Mouse (Mus musculus): ENCODE measurements around the gene Bcl6. TPM values are rescaled to one million over a fixed set of nuclear protein-coding genes. Genes with fewer than 3 reads are reported as not detected.

Gene Bcl6
- polyA plus RNA-seq, 1 experiment, result 20.3 TPM

GRCm38 (mm10) chr16:24005928-24006327 is 17.3 kb upstream of the Bcl6 start:
- Histone ChIP-seq H3K4me3 (ENCODE audit: insufficient read depth, low read depth, low read length) (no peak overlapping the region), H3K4me1 (ENCODE audit: control insufficient read depth, insufficient read depth, insufficient read length, low read length) (no peaks in the 10 kb centered on the region), H3K27ac (replicated peaks; ENCODE audit: low read depth, low read length) (no peak overlapping the region)

DNA sequence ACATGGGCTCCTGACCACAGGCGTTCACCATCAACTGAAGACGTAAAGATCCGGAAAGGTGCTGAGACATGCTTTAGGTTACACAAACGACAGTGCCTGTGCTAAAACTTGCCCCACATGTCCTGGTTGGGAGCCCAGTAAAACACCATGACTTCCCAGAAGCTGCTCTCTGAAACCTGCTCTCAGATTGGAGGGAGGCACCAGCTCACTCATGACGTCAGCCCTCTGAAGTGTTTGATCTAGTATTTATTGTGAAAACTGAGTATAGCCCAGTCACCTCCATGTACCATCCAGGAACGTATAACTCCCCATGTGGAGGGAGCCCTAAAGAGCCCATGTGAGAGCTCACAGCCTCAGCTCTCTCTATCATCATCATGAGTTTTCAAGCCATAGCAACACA is 9.3 kb upstream of the Bcl6 start:
- H3K27ac ChIP-seq (replicated peaks; ENCODE audit: low read depth, low read length), result no peak overlapping the region
- no peak overlapping the region for H3K4me3 ChIP-seq (ENCODE audit: insufficient read depth, low read depth, low read length)
- peaks cover 5% of the 10 kb centered on the region; the same call in 1 of the 2 replicates for H3K4me1 ChIP-seq (ENCODE audit: control insufficient read depth, insufficient read depth, insufficient read length, low read length)

DNA sequence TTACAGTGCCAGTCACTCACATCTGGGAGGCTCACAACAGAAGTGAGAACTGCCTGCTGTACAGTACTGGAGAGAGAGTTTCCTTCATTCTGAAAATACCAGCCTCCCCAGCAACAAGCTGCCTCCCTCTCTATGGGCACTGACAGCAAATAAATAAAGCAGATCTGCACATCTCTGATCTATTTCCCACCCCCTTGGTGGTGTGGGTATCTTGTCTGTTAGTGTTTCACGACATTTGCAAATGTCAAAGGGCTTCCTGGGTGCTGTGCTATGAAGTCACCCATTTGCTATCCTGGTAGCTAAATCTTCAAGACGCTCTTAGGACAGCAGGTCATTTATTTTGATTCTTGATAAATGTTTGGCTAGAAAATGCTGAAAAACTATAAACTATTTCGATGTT is 8.6 kb upstream of the Bcl6 start:
- Histone ChIP-seq H3K4me3 (ENCODE audit: insufficient read depth, low read depth, low read length) (no peak overlapping the region), H3K4me1 (ENCODE audit: control insufficient read depth, insufficient read depth, insufficient read length, low read length) (peaks cover 6% of the 10 kb centered on the region; the same call in 1 of the 2 replicates), H3K27ac (replicated peaks; ENCODE audit: low read depth, low read length) (no peak overlapping the region)

DNA sequence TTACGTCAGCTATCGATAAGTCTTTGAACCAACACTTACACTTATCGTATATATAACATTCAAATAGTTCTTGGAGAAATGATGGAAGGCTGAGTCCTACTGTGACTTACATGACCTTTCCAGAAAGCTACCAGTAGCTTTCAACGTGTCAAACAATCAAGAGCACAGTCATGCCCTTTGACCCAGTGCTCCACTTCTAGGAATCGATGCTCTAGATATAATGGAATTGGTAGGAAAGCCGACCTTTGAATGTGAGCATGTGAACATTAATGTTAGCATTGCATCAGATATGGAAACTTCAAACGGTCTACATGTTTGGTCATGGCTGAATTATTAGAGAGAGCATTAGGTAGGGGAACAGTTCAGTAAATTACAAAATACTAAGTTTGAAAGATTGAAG is 7.7 kb upstream of the Bcl6 start:
- Histone ChIP-seq H3K4me1 (ENCODE audit: control insufficient read depth, insufficient read depth, insufficient read length, low read length) (peaks cover 9% of the 10 kb centered on the region; the same call in 1 of the 2 replicates), H3K27ac (replicated peaks; ENCODE audit: low read depth, low read length) (no peak overlapping the region), H3K4me3 (ENCODE audit: insufficient read depth, low read depth, low read length) (no peak overlapping the region)

DNA sequence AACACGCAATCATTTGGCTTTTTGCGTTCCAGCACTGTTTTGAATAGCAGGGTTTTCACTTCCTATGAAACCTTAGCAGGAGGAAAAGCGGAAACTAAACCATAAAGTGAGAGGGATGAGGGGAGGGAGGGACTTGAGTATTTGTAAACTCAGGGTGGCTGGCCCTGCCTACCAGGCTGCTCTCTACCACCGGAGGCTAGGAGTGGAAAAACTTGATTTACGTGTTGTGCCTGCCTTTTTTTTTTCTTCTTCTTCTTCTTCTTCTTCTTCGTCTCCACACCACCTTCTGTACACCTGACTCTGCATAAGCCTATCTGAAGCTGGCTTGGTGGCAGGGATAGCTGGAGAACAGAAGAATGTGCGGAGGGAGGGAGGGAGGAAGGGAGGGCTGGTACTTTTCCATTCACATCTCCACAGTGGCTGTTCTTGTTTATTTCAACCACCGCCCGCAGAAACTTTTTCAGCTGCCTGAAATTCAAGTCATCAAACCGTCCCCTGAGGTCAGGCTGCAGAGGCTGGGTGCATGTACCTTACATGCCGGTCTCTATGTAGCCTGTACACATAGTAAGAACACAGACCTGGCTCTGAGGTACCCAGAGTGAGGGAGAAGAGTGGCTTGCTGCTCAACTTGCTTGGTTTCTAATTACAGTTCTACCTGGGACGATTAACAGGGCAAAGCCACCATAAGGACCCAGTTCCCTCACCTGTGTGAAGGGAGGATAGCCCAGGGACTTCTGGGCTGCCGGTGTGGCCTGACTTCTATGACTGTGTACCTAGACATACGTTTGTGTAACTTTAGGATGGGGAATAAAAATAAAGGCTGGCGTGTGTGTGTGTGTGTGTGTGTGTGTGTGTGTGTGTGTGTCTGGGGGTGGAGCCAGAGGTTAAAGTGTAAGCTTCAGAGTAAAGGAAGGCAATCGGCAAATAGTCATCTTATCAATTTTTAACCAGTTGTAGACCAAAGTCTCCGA is 5.0 kb upstream of the Bcl6 start:
- Histone ChIP-seq H3K4me1 (ENCODE audit: control insufficient read depth, insufficient read depth, insufficient read length, low read length) (peaks cover 9% of the 10 kb centered on the region; the same call in 1 of the 2 replicates), H3K27ac (replicated peaks; ENCODE audit: low read depth, low read length) (peak overlapping the region; percentile 43), H3K4me3 (ENCODE audit: insufficient read depth, low read depth, low read length) (0 out of 2 replicates have a peak overlapping the region, but pooled peaks have one; percentile 3)

DNA sequence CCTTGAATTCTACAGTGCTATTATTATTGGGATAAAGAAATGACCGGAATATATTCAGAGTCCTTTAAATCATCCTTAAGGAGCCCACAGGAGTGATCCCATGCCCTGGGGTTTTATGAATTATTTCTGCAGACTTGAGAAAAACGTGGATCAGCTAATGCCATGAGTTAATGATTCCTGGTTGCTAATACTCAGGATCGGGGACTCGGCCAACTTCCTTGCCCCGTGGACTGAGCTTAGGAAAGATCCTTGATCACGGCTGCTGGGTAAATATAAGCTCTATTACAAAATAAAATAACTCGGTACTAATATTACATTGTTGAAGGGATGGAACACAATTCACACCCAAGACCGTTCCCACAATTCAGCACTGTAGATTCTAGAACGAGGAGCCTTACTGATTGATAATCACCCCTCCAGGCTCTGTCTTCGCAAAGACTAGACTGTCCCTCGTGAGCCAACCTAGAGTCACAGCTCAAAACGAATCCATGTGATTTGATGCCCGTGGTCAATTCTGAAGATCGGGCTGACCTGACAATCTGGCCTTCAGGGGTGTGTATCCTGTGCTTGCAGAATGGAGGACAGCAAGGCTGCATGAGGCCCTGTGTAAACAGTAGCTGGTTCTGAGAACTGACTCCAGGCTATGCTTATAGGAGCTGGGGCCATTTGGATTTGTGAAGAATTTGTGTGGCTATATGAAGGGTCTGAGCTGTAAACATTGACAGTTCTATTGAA is 3.4 kb upstream of the Bcl6 start:
- Histone ChIP-seq H3K4me1 (ENCODE audit: control insufficient read depth, insufficient read depth, insufficient read length, low read length) (peaks cover 9% of the 10 kb centered on the region; the same call in 1 of the 2 replicates), H3K27ac (replicated peaks; ENCODE audit: low read depth, low read length) (peak overlapping the region; percentile 30; the same call in 1 of the 2 replicates), H3K4me3 (ENCODE audit: insufficient read depth, low read depth, low read length) (no peak overlapping the region)

DNA sequence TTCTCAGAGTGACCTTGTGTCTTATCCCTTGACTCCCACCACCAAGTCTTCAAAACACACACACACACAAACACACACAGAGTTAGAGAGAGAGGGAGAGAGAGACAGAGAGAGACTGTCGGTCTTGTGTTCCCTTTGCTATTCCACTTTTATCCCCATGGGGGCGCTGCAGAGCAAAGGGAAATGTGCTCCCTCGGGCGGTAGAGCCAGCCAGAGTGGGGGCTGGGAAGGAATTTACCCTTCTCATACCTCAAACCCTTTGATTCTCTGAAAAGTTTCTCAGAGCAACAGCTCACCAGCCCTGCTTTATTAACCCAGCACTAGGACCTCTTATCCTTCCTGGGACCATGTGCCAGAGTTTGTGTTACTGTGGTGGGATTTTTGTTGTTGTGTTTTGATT is 2.5 kb upstream of the Bcl6 start:
- Histone ChIP-seq H3K27ac (replicated peaks; ENCODE audit: low read depth, low read length) (peak overlapping the region; percentile 78), H3K4me3 (ENCODE audit: insufficient read depth, low read depth, low read length) (no peak overlapping the region)

DNA sequence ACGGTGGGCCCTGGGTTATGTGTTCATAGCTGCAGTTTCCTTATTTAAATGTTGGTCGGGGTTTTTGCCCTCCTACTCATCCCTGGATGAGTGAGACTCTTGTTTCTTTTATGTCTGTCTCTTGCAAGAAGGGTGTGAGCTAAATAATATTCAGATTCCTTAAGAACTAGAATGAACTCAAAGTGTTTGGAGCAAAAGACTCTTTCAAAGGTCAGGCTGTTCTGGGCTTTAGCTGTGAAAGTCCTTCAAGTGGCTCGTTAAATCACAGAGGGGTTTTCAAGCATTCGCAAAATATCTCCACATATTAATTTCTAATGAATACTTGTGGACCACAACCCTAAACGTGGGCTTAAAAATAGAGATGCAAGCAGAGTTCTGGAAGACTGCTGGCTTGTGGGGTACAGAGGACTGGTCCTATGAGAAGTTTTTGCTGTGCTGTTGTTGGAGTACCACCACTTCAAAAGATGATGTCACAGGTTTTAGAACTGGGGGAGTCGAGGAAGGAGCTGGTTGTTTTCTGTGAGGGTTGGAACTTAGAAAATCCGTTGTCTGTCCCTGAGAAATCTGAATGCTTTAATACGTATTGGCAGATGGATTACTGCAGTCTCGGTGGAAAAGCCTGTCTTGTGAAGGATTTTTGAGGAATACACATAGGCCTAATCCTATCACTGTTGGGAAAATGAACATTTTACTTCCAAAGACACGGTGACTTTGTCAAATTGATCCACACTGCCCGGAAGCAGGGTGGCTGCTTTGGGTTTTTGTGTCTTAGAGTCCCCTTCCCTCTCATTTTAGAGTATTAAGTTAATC is 1.7 kb upstream of the Bcl6 start:
- peaks cover 9% of the 10 kb centered on the region; the same call in 1 of the 2 replicates for H3K4me1 ChIP-seq (ENCODE audit: control insufficient read depth, insufficient read depth, insufficient read length, low read length)
- H3K27ac ChIP-seq (replicated peaks; ENCODE audit: low read depth, low read length), result peak overlapping the region; percentile 99
- peak overlapping the region; percentile 84 for H3K4me3 ChIP-seq (ENCODE audit: insufficient read depth, low read depth, low read length)

More for the DNA sequence above, 2.5 kb upstream of the Bcl6 start:
- H3K4me1 ChIP-seq (ENCODE audit: control insufficient read depth, insufficient read depth, insufficient read length, low read length), result peaks cover 9% of the 10 kb centered on the region; the same call in 1 of the 2 replicates

DNA sequence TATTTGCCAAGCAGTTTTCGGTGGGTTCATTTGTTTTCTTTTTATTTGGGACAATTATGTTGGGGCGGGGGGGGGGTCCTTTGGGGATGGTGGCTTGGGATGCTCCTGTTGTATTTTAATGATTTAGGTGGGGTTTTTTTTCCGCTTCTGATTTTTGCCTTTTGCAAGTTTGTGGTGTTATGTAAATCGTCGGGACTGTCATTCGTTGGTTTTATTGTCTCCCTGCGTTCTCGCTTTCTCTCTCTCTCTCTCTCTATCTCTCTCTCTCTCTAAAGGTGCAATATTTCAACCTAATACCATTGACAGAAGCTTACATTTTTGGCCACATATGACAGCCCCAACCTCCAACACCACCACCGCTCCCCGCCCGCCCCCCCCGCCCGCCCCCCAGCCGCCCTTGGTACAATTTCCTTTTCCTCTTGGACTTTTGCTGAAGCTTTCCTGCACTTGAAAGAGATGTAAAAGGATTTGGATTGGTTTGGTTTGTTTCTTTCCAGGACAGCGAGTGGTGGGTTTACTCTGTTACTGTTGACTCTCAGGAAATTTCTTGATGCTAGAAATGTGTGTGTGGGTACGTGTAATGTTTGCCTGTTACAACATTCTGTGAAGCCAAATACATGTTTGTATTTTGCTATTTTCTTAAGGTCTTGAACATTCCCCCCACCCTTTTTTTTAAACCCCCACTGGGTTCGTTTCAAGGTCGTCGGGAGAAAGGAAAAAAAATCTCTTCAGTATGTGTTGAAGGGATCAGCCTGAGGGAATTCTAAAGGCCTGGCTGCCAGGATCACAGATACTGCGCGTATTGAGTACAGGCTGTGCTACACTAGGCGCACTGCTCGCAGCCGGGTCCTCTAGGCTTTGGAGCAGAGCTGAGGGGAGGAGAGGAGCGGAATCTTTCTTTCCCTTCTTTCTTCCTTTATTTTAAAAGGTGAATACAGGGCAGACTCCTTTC is 833 bp upstream of the Bcl6 start:
- peak overlapping the region; percentile 84 for H3K4me3 ChIP-seq (ENCODE audit: insufficient read depth, low read depth, low read length)
- peak overlapping the region; percentile 99 for H3K27ac ChIP-seq (replicated peaks; ENCODE audit: low read depth, low read length)
- peaks cover 9% of the 10 kb centered on the region; the same call in 1 of the 2 replicates for H3K4me1 ChIP-seq (ENCODE audit: control insufficient read depth, insufficient read depth, insufficient read length, low read length)

- Histone ChIP-seq H3K27ac (replicated peaks; ENCODE audit: low read depth, low read length) (peak overlapping the region; percentile 95), H3K4me3 (ENCODE audit: insufficient read depth, low read depth, low read length) (peak overlapping the region; percentile 84), H3K4me1 (ENCODE audit: control insufficient read depth, insufficient read depth, insufficient read length, low read length) (0 out of 2 replicates have a peak, but pooled peaks cover 4% of the 10 kb centered on the region)
These were observed 541 bp downstream of the Bcl6 start for GRCm38 (mm10) chr16:23988157-23988465.

- H3K27ac ChIP-seq (replicated peaks; ENCODE audit: low read depth, low read length), result peak overlapping the region; percentile 95
- peak overlapping the region; percentile 84 for H3K4me3 ChIP-seq (ENCODE audit: insufficient read depth, low read depth, low read length)
- H3K4me1 ChIP-seq (ENCODE audit: control insufficient read depth, insufficient read depth, insufficient read length, low read length), result 0 out of 2 replicates have a peak, but pooled peaks cover 4% of the 10 kb centered on the region
These were observed 1.1 kb downstream of the Bcl6 start for GRCm38 (mm10) chr16:23987341-23988156.

- Histone ChIP-seq H3K27ac (replicated peaks; ENCODE audit: low read depth, low read length) (peak overlapping the region; percentile 95), H3K4me1 (ENCODE audit: control insufficient read depth, insufficient read depth, insufficient read length, low read length) (no peaks in the 10 kb centered on the region), H3K4me3 (ENCODE audit: insufficient read depth, low read depth, low read length) (peak overlapping the region; percentile 84)
These were observed 1.8 kb downstream of the Bcl6 start for GRCm38 (mm10) chr16:23986871-23987270.

DNA sequence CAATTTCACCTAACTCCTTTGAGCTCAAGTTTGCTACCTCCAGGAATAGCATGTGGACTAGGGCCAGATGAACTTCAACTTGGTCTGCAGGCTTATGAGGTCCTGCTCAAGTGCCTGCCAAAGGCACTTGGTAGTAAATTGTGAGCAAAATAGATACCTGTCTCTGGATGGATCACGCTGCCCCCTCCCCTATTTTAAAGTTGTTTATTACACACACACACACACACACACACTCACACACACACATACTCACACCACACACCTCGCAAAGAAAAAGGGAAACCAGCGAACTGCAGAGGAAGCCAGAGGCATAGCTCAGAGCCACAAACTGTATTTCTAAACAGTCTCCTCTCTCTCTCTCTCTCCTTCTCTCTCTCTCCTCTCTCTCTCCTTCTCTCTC is 2.5 kb downstream of the Bcl6 start:
- no peaks in the 10 kb centered on the region for H3K4me1 ChIP-seq (ENCODE audit: control insufficient read depth, insufficient read depth, insufficient read length, low read length)
- peak overlapping the region; percentile 84 for H3K4me3 ChIP-seq (ENCODE audit: insufficient read depth, low read depth, low read length)
- peak overlapping the region; percentile 95 for H3K27ac ChIP-seq (replicated peaks; ENCODE audit: low read depth, low read length)
